Mouse (Mus musculus) olfactory bulb, adult 2 months (tissue): ENCODE data around the gene Crebrf.

Experiments used
- CTCF ChIP-seq: fragments of 200-500 bp; IDR thresholded peaks from 2 replicates; pipeline ENCODE4 v1.5.1; 2012; ENCODE audit warnings: low read depth, mild to moderate bottlenecking, low read length, moderate library complexity; ENCODE audit not compliant: insufficient read depth
- POLR2A ChIP-seq: fragments of 200-500 bp; IDR thresholded peaks from 2 replicates; pipeline ENCODE4 v1.6.1; 2012; ENCODE audit warnings: mild to moderate bottlenecking, low read depth, low read length, moderate library complexity; ENCODE audit not compliant: insufficient read depth

DNA sequence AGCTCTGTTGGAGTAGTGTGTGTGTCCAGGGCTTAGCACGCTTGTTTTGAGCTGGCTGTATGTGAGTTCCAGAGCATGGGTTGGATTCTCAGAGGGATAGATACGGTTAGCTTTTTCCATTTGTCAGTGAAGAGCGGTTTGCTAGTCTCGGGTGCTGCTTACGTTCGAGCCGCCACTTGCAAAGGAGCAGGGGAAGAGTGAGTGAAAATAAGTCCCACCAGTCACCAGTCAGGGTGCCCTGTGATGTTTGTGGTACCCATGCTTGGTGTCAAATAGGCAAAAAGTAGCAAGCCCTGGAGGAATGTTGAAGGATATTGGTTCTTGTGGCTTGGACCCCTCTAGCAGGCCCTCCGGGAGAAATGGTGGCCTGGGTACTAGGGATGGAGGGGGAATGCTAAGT, 73.5 kb downstream of the Crebrf start:
- no peak for TF ChIP-seq CTCF
- no peak for TF ChIP-seq POLR2A
